Mouse (Mus musculus): ENCODE results near the gene Mfsd6l.

DNA sequence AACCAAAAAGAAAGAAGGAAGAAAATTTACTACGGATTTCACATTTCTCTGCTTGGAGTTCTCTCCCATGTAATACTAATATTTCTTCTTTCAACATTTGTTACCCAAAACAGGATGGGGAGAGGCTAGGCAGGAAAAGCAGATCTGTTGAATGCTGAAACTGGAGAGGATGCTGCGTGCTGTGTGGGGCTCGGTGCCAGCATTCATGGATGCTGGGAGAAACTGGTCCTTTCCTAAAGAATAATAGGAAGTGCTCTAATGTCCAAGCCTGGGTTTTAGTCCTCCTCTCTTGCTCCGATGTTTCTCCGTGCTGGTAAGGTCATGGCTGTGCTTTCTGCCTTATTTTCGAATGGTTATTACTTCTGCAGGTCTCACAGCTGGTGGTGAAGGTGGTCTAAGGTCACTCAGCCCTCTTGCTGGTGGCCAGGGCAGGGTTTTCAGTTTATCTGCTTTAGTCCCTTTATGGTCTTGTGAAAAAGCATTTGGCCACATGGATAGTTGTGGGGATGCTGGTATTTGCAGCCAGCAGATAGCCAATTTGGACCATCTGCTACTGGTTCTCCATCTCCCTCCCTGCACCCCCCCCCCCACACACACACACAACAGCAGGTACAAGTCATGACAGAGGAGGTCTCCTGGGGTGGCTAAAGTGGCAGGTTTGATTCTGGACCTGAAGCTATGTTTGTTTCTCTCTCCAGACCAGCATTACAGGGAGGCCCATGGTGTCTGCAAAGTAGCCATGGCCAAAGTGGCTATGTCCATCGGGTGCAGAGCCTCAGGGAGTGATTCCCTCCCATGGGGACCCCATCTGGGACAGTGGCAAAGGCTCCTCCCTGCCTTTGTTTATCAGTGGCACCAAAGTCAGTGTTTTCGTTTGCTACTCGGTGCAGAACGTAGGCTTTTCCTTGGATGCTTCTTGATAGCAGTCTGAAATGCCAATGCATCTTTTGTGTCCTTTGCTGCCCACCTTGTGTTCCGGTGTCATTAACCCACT lies 6.3 kb downstream of the Mfsd6l start:
- TF ChIP-seq CTCF (IDR thresholded peaks at IDR 0.05): no peak
- no peak for TF ChIP-seq EP300 (IDR thresholded peaks at IDR 0.05)
